Mouse (Mus musculus): ENCODE measurements around the gene Nfatc4. TPM values are rescaled to one million over a fixed set of nuclear protein-coding genes. Genes with fewer than 3 reads are reported as not detected.
A peak's percentile ranks its signal among the peaks of the same experiment; 100 is the strongest.

Gene Nfatc4
- polyA plus RNA-seq, 1 experiment = 2.8 TPM

GRCm38 (mm10) chr14:55838312-55838711 is 15.4 kb downstream of the Nfatc4 start:
- H3K79me2 ChIP-seq (ENCODE audit: control insufficient read depth, insufficient read depth) = no peaks in the 10 kb centered on the region
- TF ChIP-seq TCF12 (IDR thresholded peaks at IDR 0.05; ENCODE audit: insufficient read depth, poor library complexity, severe bottlenecking) (no peak), CEBPB (IDR thresholded peaks at IDR 0.05; ENCODE audit: insufficient read depth, poor library complexity, severe bottlenecking) (no peak), POLR2A (IDR thresholded peaks at IDR 0.05; ENCODE audit: insufficient read length, low read depth) (no peak), REST (IDR thresholded peaks at IDR 0.05; ENCODE audit: insufficient read depth, insufficient read length) (no peak), TCF3 (IDR thresholded peaks at IDR 0.05; ENCODE audit: insufficient read length, low read depth) (no peak), SRF (IDR thresholded peaks at IDR 0.05; ENCODE audit: control insufficient read depth, insufficient read length, low read depth) (no peak), MYOG (IDR thresholded peaks at IDR 0.05; ENCODE audit: control insufficient read depth in 1 of 3, insufficient read depth in 1 of 3, insufficient read length in 2 of 3, low read depth in 2 of 3) (no peak), MYOD1 (IDR thresholded peaks at IDR 0.05; ENCODE audit: control insufficient read depth in 1 of 3, insufficient read length in 2 of 3, low read depth in 2 of 3) (no peak), E2F4 (IDR thresholded peaks at IDR 0.05; ENCODE audit: insufficient read depth) (no peak), POLR2AphosphoS2 (IDR thresholded peaks at IDR 0.05; ENCODE audit: insufficient read length, low read depth) (no peak), USF1 (IDR thresholded peaks at IDR 0.05; ENCODE audit: low read depth) (no peak), MAX (IDR thresholded peaks at IDR 0.05; ENCODE audit: low read depth) (no peak)
- no peak overlapping the region for H3K4me3 ChIP-seq

GRCm38 (mm10) chr14:55838740-55839139 is 15.8 kb downstream of the Nfatc4 start:
- H3K27me3 ChIP-seq (ENCODE audit: control insufficient read depth, insufficient read depth, insufficient read length) = no peaks in the 10 kb centered on the region
- no peak overlapping the region for H3K4me2 ChIP-seq (ENCODE audit: low read depth)
- H3K36me3 ChIP-seq (ENCODE audit: control insufficient read depth, insufficient read depth) = no peaks in the 10 kb centered on the region
- TF ChIP-seq CEBPB (IDR thresholded peaks at IDR 0.05; ENCODE audit: insufficient read depth, poor library complexity, severe bottlenecking) (no peak), E2F4 (IDR thresholded peaks at IDR 0.05; ENCODE audit: insufficient read depth) (no peak), MYOD1 (IDR thresholded peaks at IDR 0.05; ENCODE audit: control insufficient read depth in 1 of 3, insufficient read length in 2 of 3, low read depth in 2 of 3) (no peak), POLR2AphosphoS2 (IDR thresholded peaks at IDR 0.05; ENCODE audit: insufficient read length, low read depth) (no peak), USF1 (IDR thresholded peaks at IDR 0.05; ENCODE audit: low read depth) (no peak), MAX (IDR thresholded peaks at IDR 0.05; ENCODE audit: low read depth) (no peak), POLR2A (IDR thresholded peaks at IDR 0.05; ENCODE audit: insufficient read length, low read depth) (no peak), REST (IDR thresholded peaks at IDR 0.05; ENCODE audit: insufficient read depth, insufficient read length) (no peak), SRF (IDR thresholded peaks at IDR 0.05; ENCODE audit: control insufficient read depth, insufficient read length, low read depth) (no peak), MYOG (IDR thresholded peaks at IDR 0.05; ENCODE audit: control insufficient read depth in 1 of 3, insufficient read depth in 1 of 3, insufficient read length in 2 of 3, low read depth in 2 of 3) (no peak), TCF12 (IDR thresholded peaks at IDR 0.05; ENCODE audit: insufficient read depth, poor library complexity, severe bottlenecking) (no peak), TCF3 (IDR thresholded peaks at IDR 0.05; ENCODE audit: insufficient read length, low read depth) (no peak)
- no peak overlapping the region for H3K4me3 ChIP-seq
- H3K79me2 ChIP-seq (ENCODE audit: control insufficient read depth, insufficient read depth) = no peaks in the 10 kb centered on the region
- no peak overlapping the region for H3ac ChIP-seq (ENCODE audit: control insufficient read depth, insufficient read length)

More at GRCm38 (mm10) chr14:55838312-55838711, 15.4 kb downstream of the Nfatc4 start:
- Histone ChIP-seq H3K27me3 (ENCODE audit: control insufficient read depth, insufficient read depth, insufficient read length) (no peaks in the 10 kb centered on the region), H3K36me3 (ENCODE audit: control insufficient read depth, insufficient read depth) (no peaks in the 10 kb centered on the region), H3ac (ENCODE audit: control insufficient read depth, insufficient read length) (no peak overlapping the region), H3K4me2 (ENCODE audit: low read depth) (no peak overlapping the region)

GRCm38 (mm10) chr14:55840853-55841366 is 18.0 kb downstream of the Nfatc4 start:
- Histone ChIP-seq H3K4me2 (ENCODE audit: low read depth) (no peak overlapping the region), H3K4me3 (no peak overlapping the region), H3K27me3 (ENCODE audit: control insufficient read depth, insufficient read depth, insufficient read length) (peaks cover 2% of the 10 kb centered on the region), H3ac (ENCODE audit: control insufficient read depth, insufficient read length) (no peak overlapping the region), H3K79me2 (ENCODE audit: control insufficient read depth, insufficient read depth) (no peaks in the 10 kb centered on the region), H3K36me3 (ENCODE audit: control insufficient read depth, insufficient read depth) (no peaks in the 10 kb centered on the region)
- no peak for TF ChIP-seq TCF3 (IDR thresholded peaks at IDR 0.05; ENCODE audit: insufficient read length, low read depth)
- no peak for TF ChIP-seq USF1 (IDR thresholded peaks at IDR 0.05; ENCODE audit: low read depth)
- TF ChIP-seq MYOD1 (IDR thresholded peaks at IDR 0.05; ENCODE audit: control insufficient read depth in 1 of 3, insufficient read length in 2 of 3, low read depth in 2 of 3) = no peak
- peak; percentile 80 for TF ChIP-seq SRF (IDR thresholded peaks at IDR 0.05; ENCODE audit: control insufficient read depth, insufficient read length, low read depth)
- no peak for TF ChIP-seq MYOG (IDR thresholded peaks at IDR 0.05; ENCODE audit: control insufficient read depth in 1 of 3, insufficient read depth in 1 of 3, insufficient read length in 2 of 3, low read depth in 2 of 3)
- TF ChIP-seq CEBPB (IDR thresholded peaks at IDR 0.05; ENCODE audit: insufficient read depth, poor library complexity, severe bottlenecking) = no peak
- no peak for TF ChIP-seq POLR2AphosphoS2 (IDR thresholded peaks at IDR 0.05; ENCODE audit: insufficient read length, low read depth)
- TF ChIP-seq MAX (IDR thresholded peaks at IDR 0.05; ENCODE audit: low read depth) = no peak

GRCm38 (mm10) chr14:55842794-55843193 is 19.9 kb downstream of the Nfatc4 start:
- H3K4me2 ChIP-seq (ENCODE audit: low read depth) = no peak overlapping the region
- H3K27me3 ChIP-seq (ENCODE audit: control insufficient read depth, insufficient read depth, insufficient read length) = peaks cover 7% of the 10 kb centered on the region
- H3K36me3 ChIP-seq (ENCODE audit: control insufficient read depth, insufficient read depth) = no peaks in the 10 kb centered on the region
- H3ac ChIP-seq (ENCODE audit: control insufficient read depth, insufficient read length) = no peak overlapping the region
- no peak overlapping the region for H3K4me3 ChIP-seq
- no peaks in the 10 kb centered on the region for H3K79me2 ChIP-seq (ENCODE audit: control insufficient read depth, insufficient read depth)
- TF ChIP-seq CEBPB (IDR thresholded peaks at IDR 0.05; ENCODE audit: insufficient read depth, poor library complexity, severe bottlenecking) = no peak
- TF ChIP-seq REST (IDR thresholded peaks at IDR 0.05; ENCODE audit: insufficient read depth, insufficient read length) = no peak
- TF ChIP-seq TCF3 (IDR thresholded peaks at IDR 0.05; ENCODE audit: insufficient read length, low read depth) = no peak
- TF ChIP-seq MYOG (IDR thresholded peaks at IDR 0.05; ENCODE audit: control insufficient read depth in 1 of 3, insufficient read depth in 1 of 3, insufficient read length in 2 of 3, low read depth in 2 of 3) = no peak
- no peak for TF ChIP-seq E2F4 (IDR thresholded peaks at IDR 0.05; ENCODE audit: insufficient read depth)
- no peak for TF ChIP-seq MAX (IDR thresholded peaks at IDR 0.05; ENCODE audit: low read depth)
- TF ChIP-seq TCF12 (IDR thresholded peaks at IDR 0.05; ENCODE audit: insufficient read depth, poor library complexity, severe bottlenecking) = no peak
- no peak for TF ChIP-seq POLR2AphosphoS2 (IDR thresholded peaks at IDR 0.05; ENCODE audit: insufficient read length, low read depth)
- no peak for TF ChIP-seq POLR2A (IDR thresholded peaks at IDR 0.05; ENCODE audit: insufficient read length, low read depth)
- TF ChIP-seq SRF (IDR thresholded peaks at IDR 0.05; ENCODE audit: control insufficient read depth, insufficient read length, low read depth) = no peak
- no peak for TF ChIP-seq MYOD1 (IDR thresholded peaks at IDR 0.05; ENCODE audit: control insufficient read depth in 1 of 3, insufficient read length in 2 of 3, low read depth in 2 of 3)
- TF ChIP-seq USF1 (IDR thresholded peaks at IDR 0.05; ENCODE audit: low read depth) = no peak
